Mouse (Mus musculus): ENCODE measurements at regions not wholly inside any gene's neighbourhood (a gene's known extent, or its start where the extent isn't known, plus 50 kb on each side); places are given as distances from the start of the nearest gene placed in this dataset.

- TF ChIP-seq CTCF (IDR thresholded peaks at IDR 0.05; ENCODE audit: extremely low read depth, insufficient read depth, insufficient read length, insufficient replicate concordance) (no peak), POLR2A (IDR thresholded peaks at IDR 0.05; ENCODE audit: low read depth, low read length) (no peak)
Observed at GRCm38 (mm10) chr14:53980771-53981170, 273.1 kb downstream of the Dad1 start.

Data from spleen, adult 2 months (tissue).